11 mouse cellular contexts compared by ENCODE assay signal in the genomic region with DNA sequence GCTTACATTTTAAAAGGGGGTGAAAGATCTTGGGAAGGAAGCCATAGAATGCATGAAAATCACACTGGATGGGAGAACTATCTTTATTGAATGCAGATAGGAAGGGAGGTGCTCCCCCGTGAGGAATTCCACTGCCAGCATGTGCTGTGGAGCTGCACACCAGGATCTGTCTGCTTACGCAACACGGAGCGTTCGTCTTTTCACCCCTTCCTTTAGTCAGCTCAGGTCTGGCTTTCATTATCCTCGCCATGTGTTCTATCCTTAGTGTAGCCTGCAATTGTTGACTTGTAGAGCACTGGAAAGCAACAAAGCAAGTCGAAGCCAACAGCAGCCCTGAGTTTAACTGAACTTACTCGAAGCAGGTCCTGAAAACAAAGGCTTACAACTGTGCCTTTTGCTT.
DNase-seq lines count a peak whose midpoint lies in the region; ATAC-seq and TF ChIP-seq lines count a peak whose summit lies in the region.
"Had no signal": no experiment of that assay in that cellular context is flagged by ENCODE, and none has a peak within 500 bp of the region (broad histone marks: within the 10 kb centered on the region; RNA-seq: fewer than 3 reads in every experiment).

No protein-coding gene starts in this region.

- TF ChIP-seq CTCF in kidney, postnatal 0 days (IDR thresholded peaks at IDR 0.05; ENCODE audit: low read depth) = peak; percentile 27; the same call in 1 of the 2 replicates
- peak; percentile 34; the same call in 1 of the 2 replicates for TF ChIP-seq CTCF in cortical plate, adult 2 months (IDR thresholded peaks at IDR 0.05; ENCODE audit: extremely low read depth, insufficient read depth, low read length)

- H3K4me3 ChIP-seq in kidney, postnatal 0 days (replicated peaks; ENCODE audit: low read depth, low read length) = no peak overlapping the region
- no peak overlapping the region for H3K4me3 ChIP-seq in cortical plate, adult 2 months (ENCODE audit: insufficient read depth, low read length)
- no peak overlapping the region for H3K4me3 ChIP-seq in embryonic facial prominence, embryonic 15.5 days (replicated peaks)
- H3K4me3 ChIP-seq in forebrain, embryonic 15.5 days = no peak overlapping the region
- H3K4me3 ChIP-seq: neural tube, embryonic 13.5 days had no signal

- TF ChIP-seq POLR2A in cortical plate, adult 2 months (IDR thresholded peaks at IDR 0.05; ENCODE audit: extremely low read depth, insufficient read depth, low read length) = no peak

- no peak overlapping the region for H3K9ac ChIP-seq in kidney, postnatal 0 days (ENCODE audit: low read depth, low read length)
- no peak overlapping the region for H3K9ac ChIP-seq in embryonic facial prominence, embryonic 15.5 days
- no peak overlapping the region for H3K9ac ChIP-seq in forebrain, embryonic 15.5 days (replicated peaks)
- H3K9ac ChIP-seq: neural tube, embryonic 13.5 days had no signal

- 86% methylated on average over 8 of the region's 8 CpGs for WGBS in kidney, postnatal 0 days
- 35% methylated on average over 8 of the region's 8 CpGs for WGBS in embryonic facial prominence, embryonic 15.5 days
- 90% methylated on average over 8 of the region's 8 CpGs for WGBS in forebrain, embryonic 15.5 days

- DNase-seq in kidney, postnatal 0 days (ENCODE audit: low spot score) = no peak
- DNase-seq in kidney, postnatal 25 days = no peak
- peak; percentile 6 for DNase-seq in left cerebral cortex, postnatal 36 days (ENCODE audit: low spot score in 2 of 2)
- no peak for DNase-seq in c-Kit-positive CD71-positive TER-119-positive erythroid progenitor cells, embryonic 14.5 days (ENCODE audit: low spot score)

- no peak for ATAC-seq in kidney, postnatal 0 days (replicated peaks; ENCODE audit: low FRiP score, low read depth)
- ATAC-seq in embryonic facial prominence, embryonic 15.5 days (ENCODE audit: insufficient number of reproducible peaks, low FRiP score, low TSS enrichment, low read depth) = peak; percentile 88
- ATAC-seq in forebrain, embryonic 15.5 days (replicated peaks) = no peak
- ATAC-seq: forebrain, embryonic 16.5 days; Patski had no signal

- no peaks in the 10 kb centered on the region for H3K36me3 ChIP-seq in kidney, postnatal 0 days (ENCODE audit: insufficient read depth, low read length)
- no peaks in the 10 kb centered on the region for H3K36me3 ChIP-seq in embryonic facial prominence, embryonic 15.5 days
- H3K36me3 ChIP-seq in forebrain, embryonic 15.5 days = no peaks in the 10 kb centered on the region
- H3K36me3 ChIP-seq: neural tube, embryonic 13.5 days had no signal

- no peaks in the 10 kb centered on the region for H3K4me1 ChIP-seq in kidney, postnatal 0 days (replicated peaks; ENCODE audit: insufficient read depth, low read length)
- no peaks in the 10 kb centered on the region for H3K4me1 ChIP-seq in cortical plate, adult 2 months (ENCODE audit: control insufficient read depth, insufficient read depth, low read length)
- 0 out of 2 replicates have a peak, but pooled peaks cover 11% of the 10 kb centered on the region for H3K4me1 ChIP-seq in embryonic facial prominence, embryonic 15.5 days
- H3K4me1 ChIP-seq in forebrain, embryonic 15.5 days = no peaks in the 10 kb centered on the region
- H3K4me1 ChIP-seq: neural tube, embryonic 13.5 days had no signal

- no peaks in the 10 kb centered on the region for H3K27me3 ChIP-seq in kidney, postnatal 0 days (ENCODE audit: insufficient read depth, low read length)
- no peaks in the 10 kb centered on the region for H3K27me3 ChIP-seq in embryonic facial prominence, embryonic 15.5 days
- no peaks in the 10 kb centered on the region for H3K27me3 ChIP-seq in forebrain, embryonic 15.5 days
- H3K27me3 ChIP-seq: neural tube, embryonic 13.5 days; Patski had no signal

- no peak overlapping the region for H3K4me2 ChIP-seq in kidney, postnatal 0 days (ENCODE audit: low read length)
- no peak overlapping the region for H3K4me2 ChIP-seq in embryonic facial prominence, embryonic 15.5 days (replicated peaks)
- H3K4me2 ChIP-seq in forebrain, embryonic 15.5 days (replicated peaks) = no peak overlapping the region
- H3K4me2 ChIP-seq: neural tube, embryonic 13.5 days had no signal

- intact Hi-C loops in left cerebral cortex, postnatal 36 days (cut with DNase I) = no loop called here

- no peak overlapping the region for H3K27ac ChIP-seq in kidney, postnatal 0 days
- no peak overlapping the region for H3K27ac ChIP-seq in cortical plate, adult 2 months (ENCODE audit: insufficient read depth, low read length)
- H3K27ac ChIP-seq in embryonic facial prominence, embryonic 15.5 days (replicated peaks) = peak overlapping the region; percentile 81
- no peak overlapping the region for H3K27ac ChIP-seq in forebrain, embryonic 15.5 days (replicated peaks)
- H3K27ac ChIP-seq: macrophage; neural tube, embryonic 13.5 days had no signal

- no peaks in the 10 kb centered on the region for H3K9me3 ChIP-seq in kidney, postnatal 0 days (replicated peaks; ENCODE audit: low read length)
- no peaks in the 10 kb centered on the region for H3K9me3 ChIP-seq in embryonic facial prominence, embryonic 15.5 days (replicated peaks)
- no peaks in the 10 kb centered on the region for H3K9me3 ChIP-seq in forebrain, embryonic 15.5 days
- H3K9me3 ChIP-seq: neural tube, embryonic 13.5 days had no signal

Comparison
In these comparisons a context has a peak if more than half of its experiments do, and no peak if none do; other contexts are left out.
1. DNase-seq: peak in left cerebral cortex, postnatal 36 days (2 of 2); none in kidney, postnatal 0 days (single experiment), kidney, postnatal 25 days (0 of 2) and c-Kit-positive CD71-positive TER-119-positive erythroid progenitor cells, embryonic 14.5 days (single experiment).